Mouse (Mus musculus): ENCODE results near the gene Flcn.

DNA sequence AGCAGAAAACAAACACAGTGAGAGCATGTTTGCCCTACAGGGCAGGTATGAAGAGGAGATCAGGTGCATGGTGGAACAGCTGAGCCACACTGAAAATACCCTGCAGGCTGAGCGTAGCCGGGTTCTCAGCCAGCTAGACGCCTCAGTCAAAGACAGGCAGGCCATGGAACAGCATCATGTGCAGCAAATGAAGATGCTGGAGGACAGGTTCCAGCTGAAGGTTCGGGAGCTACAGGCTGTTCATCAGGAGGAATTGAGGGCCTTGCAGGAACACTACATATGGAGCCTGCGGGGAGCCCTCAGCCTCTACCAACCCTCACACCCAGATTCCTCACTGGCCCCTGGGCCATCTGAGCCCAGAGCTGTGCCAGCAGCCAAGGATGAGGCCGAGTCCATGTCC, 49.0 kb downstream of the Flcn start:
- TF ChIP-seq CTCF (IDR thresholded peaks at IDR 0.05; ENCODE audit: insufficient read depth, low read length): no peak
- TF ChIP-seq POLR2A (IDR thresholded peaks at IDR 0.05; ENCODE audit: borderline replicate concordance, extremely low read depth, low read depth, low read length): no peak

All from lung, adult 2 months (tissue).